Mouse (Mus musculus) heart, adult 2 months (tissue): ENCODE measurements around the gene Lamc1.
"Not testable (repeated sequence)": the region's sequence is repeated elsewhere in the genome, so short reads cannot be mapped to it uniquely, and the experiment has no call there.

Experiments
- CTCF ChIP-seq: fragments of 200-600 bp; IDR thresholded peaks from 2 replicates; pipeline ENCODE4 v1.8.1; 2022; ENCODE audit warnings: antibody characterized with exemption, mild to moderate bottlenecking, moderate library complexity
- POLR2A ChIP-seq: fragments of 200-500 bp; IDR thresholded peaks from 2 replicates; pipeline ENCODE4 v1.6.1; 2011; ENCODE audit warnings: mild to moderate bottlenecking, low read depth, low read length, control low read depth; ENCODE audit not compliant: insufficient read depth

DNA sequence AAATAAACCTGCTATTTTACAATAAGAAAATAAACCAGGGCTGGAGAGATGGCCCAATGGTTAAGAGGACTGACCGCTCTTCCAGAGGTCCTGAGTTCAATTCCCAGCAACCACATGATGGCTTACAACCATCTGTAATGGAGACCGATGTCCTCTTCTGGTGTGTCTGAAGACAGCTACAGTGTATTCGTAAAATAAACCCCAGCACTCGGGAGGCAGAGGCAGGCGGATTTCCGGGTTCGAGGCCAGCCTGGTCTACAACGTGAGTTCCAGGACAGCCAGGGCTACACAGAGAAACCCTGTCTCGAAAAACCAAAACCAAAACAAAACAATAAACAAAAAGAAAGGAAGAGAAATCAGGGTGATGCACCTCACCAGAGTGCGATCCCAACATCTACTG, 2.9 kb upstream of the Lamc1 start:
- not testable (repeated sequence) for TF ChIP-seq CTCF, POLR2A
